Mouse (Mus musculus): Measurements from ENCODE around the gene 4930442H23Rik. TPM values are rescaled to one million over a fixed set of nuclear protein-coding genes. Genes with fewer than 3 reads are reported as not detected.
"Not testable (repeated sequence)": the region's sequence is repeated elsewhere in the genome, so short reads cannot be mapped to it uniquely, and the experiment has no call there.

4930442H23Rik gene
- polyA plus RNA-seq, 1 experiment, result not detected

DNA sequence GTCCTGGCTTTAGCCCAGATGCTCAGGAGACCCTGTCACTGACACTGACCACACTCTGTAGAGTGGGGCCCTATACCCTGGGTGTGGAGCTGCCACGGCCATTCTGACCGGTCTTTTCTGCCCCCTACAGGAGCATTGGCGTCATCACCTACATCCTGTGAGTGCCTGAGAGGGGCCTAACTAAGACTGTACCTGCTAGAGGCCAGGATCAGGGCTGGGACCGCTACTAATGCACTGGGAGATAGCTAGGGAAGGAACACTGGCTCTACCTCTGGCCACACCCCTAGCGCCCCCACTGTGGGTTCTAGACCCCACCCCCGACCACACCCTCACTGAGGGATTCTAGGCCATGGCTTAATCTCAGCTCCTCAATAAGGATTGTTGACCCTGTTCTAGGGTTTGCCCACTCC, 7.3 kb upstream of the 4930442H23Rik start:
- Histone ChIP-seq H3K4me1 (ENCODE audit: control insufficient read depth, insufficient read depth, insufficient read length, low read length) (peaks cover 5% of the 10 kb centered on the region), H3K4me3 (ENCODE audit: insufficient read depth, low read depth, low read length) (no peak overlapping the region), H3K27ac (replicated peaks; ENCODE audit: low read depth, low read length) (no peak overlapping the region)

GRCm38 (mm10) chr10:81190236-81190911, 6.7 kb upstream of the 4930442H23Rik start:
- H3K4me1 ChIP-seq (ENCODE audit: control insufficient read depth, insufficient read depth, insufficient read length, low read length), result peaks cover 5% of the 10 kb centered on the region
- H3K27ac ChIP-seq (replicated peaks; ENCODE audit: low read depth, low read length), result no peak overlapping the region
- no peak overlapping the region for H3K4me3 ChIP-seq (ENCODE audit: insufficient read depth, low read depth, low read length)

GRCm38 (mm10) chr10:81189821-81190220, 6.2 kb upstream of the 4930442H23Rik start:
- Histone ChIP-seq H3K4me3 (ENCODE audit: insufficient read depth, low read depth, low read length) (no peak overlapping the region), H3K4me1 (ENCODE audit: control insufficient read depth, insufficient read depth, insufficient read length, low read length) (peaks cover 5% of the 10 kb centered on the region), H3K27ac (replicated peaks; ENCODE audit: low read depth, low read length) (no peak overlapping the region)

DNA sequence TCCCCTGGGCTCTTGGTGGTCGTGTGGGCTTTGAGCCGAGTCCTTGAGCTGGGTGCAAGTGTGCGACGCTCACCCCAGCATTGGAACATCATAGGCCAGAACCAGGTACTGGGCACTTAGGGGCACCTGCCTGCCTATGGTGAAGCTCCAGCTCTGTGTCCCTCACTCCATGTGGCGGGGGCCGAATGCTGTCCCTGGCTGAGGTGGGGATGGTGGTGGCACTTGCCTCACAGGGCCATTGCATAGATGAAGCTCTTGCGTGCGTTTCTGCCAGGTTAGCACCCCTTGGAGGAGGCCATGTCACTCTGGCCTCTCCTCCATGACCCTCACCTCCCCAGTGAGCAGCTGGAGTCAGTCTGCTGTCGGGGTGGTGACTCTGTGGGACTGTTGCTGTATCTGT, 3.5 kb upstream of the 4930442H23Rik start:
- Histone ChIP-seq H3K27ac (replicated peaks; ENCODE audit: low read depth, low read length) (no peak overlapping the region), H3K4me3 (ENCODE audit: insufficient read depth, low read depth, low read length) (no peak overlapping the region), H3K4me1 (ENCODE audit: control insufficient read depth, insufficient read depth, insufficient read length, low read length) (no peaks in the 10 kb centered on the region)

- H3K4me1 ChIP-seq (ENCODE audit: control insufficient read depth, insufficient read depth, insufficient read length, low read length), result no peaks in the 10 kb centered on the region
- peak overlapping the region; percentile 26; the same call in 1 of the 2 replicates for H3K27ac ChIP-seq (replicated peaks; ENCODE audit: low read depth, low read length)
- no peak overlapping the region for H3K4me3 ChIP-seq (ENCODE audit: insufficient read depth, low read depth, low read length)
Observed at GRCm38 (mm10) chr10:81184765-81185164, 1.1 kb upstream of the 4930442H23Rik start.

- no peaks in the 10 kb centered on the region; the same call in 1 of the 2 replicates for H3K4me1 ChIP-seq (ENCODE audit: control insufficient read depth, insufficient read depth, insufficient read length, low read length)
- H3K27ac ChIP-seq (replicated peaks; ENCODE audit: low read depth, low read length), result peak within 1 kb of the TSS; percentile 82
- H3K4me3 ChIP-seq (ENCODE audit: insufficient read depth, low read depth, low read length), result peak within 1 kb of the TSS; percentile 75
Observed at GRCm38 (mm10) chr10:81182336-81183333, 1.0 kb downstream of the 4930442H23Rik start, which contains the start of gene Dapk3. Gene Dapk3 (plus strand): TSS chr10:81183005.

- H3K4me1 ChIP-seq (ENCODE audit: control insufficient read depth, insufficient read depth, insufficient read length, low read length); H3K27ac ChIP-seq (replicated peaks; ENCODE audit: low read depth, low read length); H3K4me3 ChIP-seq (ENCODE audit: insufficient read depth, low read depth, low read length): not testable (repeated sequence)
Observed at GRCm38 (mm10) chr10:81181860-81182259, 1.8 kb downstream of the 4930442H23Rik start.

DNA sequence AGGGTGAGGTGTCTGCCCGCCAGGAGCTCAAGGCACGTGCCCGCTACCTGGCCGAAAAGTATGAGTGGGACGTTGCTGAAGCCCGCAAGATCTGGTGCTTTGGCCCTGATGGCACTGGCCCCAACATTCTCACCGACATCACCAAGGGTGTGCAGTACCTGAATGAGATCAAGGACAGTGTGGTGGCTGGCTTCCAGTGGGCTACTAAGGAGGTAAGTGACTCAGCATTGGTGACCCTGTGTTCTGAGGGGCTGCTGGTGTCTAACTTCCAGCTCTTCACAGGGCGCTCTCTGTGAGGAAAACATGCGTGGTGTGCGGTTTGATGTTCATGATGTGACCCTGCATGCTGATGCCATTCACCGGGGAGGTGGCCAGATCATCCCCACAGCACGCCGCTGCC, 2.7 kb downstream of the 4930442H23Rik start:
- no peak overlapping the region for H3K27ac ChIP-seq (replicated peaks; ENCODE audit: low read depth, low read length)
- H3K4me1 ChIP-seq (ENCODE audit: control insufficient read depth, insufficient read depth, insufficient read length, low read length), result no peaks in the 10 kb centered on the region; the same call in 1 of the 2 replicates
- H3K4me3 ChIP-seq (ENCODE audit: insufficient read depth, low read depth, low read length), result no peak overlapping the region

GRCm38 (mm10) chr10:81179451-81180342, 4.0 kb downstream of the 4930442H23Rik start:
- H3K27ac ChIP-seq (replicated peaks; ENCODE audit: low read depth, low read length), result no peak overlapping the region
- no peak overlapping the region for H3K4me3 ChIP-seq (ENCODE audit: insufficient read depth, low read depth, low read length)
- no peaks in the 10 kb centered on the region; the same call in 1 of the 2 replicates for H3K4me1 ChIP-seq (ENCODE audit: control insufficient read depth, insufficient read depth, insufficient read length, low read length)

DNA sequence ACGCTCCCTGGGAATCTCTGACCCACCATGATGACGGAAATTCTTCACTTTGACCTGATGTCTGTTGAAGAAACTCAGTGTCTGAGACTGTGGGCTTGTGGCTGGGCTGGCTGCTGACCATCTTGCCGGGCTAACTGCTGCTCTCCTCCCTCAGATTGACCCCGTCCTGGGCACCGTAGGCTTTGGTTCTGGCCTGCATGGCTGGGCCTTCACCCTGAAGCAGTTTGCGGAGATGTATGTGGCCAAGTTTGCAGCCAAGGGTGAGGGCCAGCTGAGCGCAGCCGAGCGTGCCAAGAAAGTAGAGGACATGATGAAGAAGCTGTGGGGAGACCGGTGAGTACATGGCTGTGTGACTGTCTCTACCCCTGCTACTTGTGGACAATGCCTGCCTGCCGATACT, 4.7 kb downstream of the 4930442H23Rik start:
- no peaks in the 10 kb centered on the region; the same call in 1 of the 2 replicates for H3K4me1 ChIP-seq (ENCODE audit: control insufficient read depth, insufficient read depth, insufficient read length, low read length)
- 0 out of 2 replicates have a peak overlapping the region, but pooled peaks have one; percentile 85 for H3K4me3 ChIP-seq (ENCODE audit: insufficient read depth, low read depth, low read length)
- no peak overlapping the region for H3K27ac ChIP-seq (replicated peaks; ENCODE audit: low read depth, low read length)

DNA sequence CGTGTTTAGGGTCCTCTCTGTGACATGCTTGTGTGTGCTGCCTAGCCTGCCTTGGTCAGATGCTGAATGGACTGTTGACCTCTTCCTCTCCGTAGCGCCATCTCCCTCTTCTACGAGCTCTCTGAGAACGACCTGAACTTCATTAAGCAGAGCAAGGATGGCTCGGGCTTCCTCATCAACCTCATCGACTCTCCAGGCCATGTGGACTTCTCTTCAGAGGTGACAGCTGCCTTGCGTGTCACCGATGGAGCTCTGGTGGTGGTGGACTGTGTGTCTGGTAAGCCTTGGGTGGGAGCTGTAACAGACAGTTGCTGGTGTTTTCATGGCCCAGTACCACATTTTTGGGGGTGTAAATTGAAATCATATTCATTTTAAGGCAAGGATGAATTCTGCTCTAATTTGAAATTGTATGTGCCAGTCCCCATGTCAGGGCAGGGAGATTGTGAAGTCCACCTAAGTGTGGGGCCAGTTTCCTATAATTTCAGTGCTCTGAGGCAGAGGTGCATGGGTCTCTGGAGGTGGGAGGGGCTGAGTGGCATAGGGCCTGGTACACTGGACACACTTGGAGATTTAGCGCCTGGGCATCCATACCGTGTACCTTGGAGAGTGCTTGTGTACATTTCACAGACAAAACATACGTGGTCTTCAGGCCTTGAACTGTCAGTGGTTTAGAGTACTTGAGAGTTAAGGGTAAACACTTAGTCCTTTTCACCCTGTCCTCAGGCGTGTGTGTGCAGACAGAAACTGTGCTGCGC, 5.5 kb downstream of the 4930442H23Rik start:
- H3K4me1 ChIP-seq (ENCODE audit: control insufficient read depth, insufficient read depth, insufficient read length, low read length), result no peaks in the 10 kb centered on the region; the same call in 1 of the 2 replicates
- no peak overlapping the region for H3K27ac ChIP-seq (replicated peaks; ENCODE audit: low read depth, low read length)
- H3K4me3 ChIP-seq (ENCODE audit: insufficient read depth, low read depth, low read length), result peak overlapping the region; percentile 85

- Histone ChIP-seq H3K4me3 (ENCODE audit: insufficient read depth, low read depth, low read length) (peak overlapping the region; percentile 85), H3K27ac (replicated peaks; ENCODE audit: low read depth, low read length) (peak overlapping the region; percentile 88), H3K4me1 (ENCODE audit: control insufficient read depth, insufficient read depth, insufficient read length, low read length) (no peaks in the 10 kb centered on the region; the same call in 1 of the 2 replicates)
Observed at GRCm38 (mm10) chr10:81177491-81177925, 6.1 kb downstream of the 4930442H23Rik start.

- Histone ChIP-seq H3K4me3 (ENCODE audit: insufficient read depth, low read depth, low read length) (peak within 1 kb of the TSS; percentile 85), H3K27ac (replicated peaks; ENCODE audit: low read depth, low read length) (peak within 1 kb of the TSS; percentile 88), H3K4me1 (ENCODE audit: control insufficient read depth, insufficient read depth, insufficient read length, low read length) (no peaks in the 10 kb centered on the region; the same call in 1 of the 2 replicates)
Observed at GRCm38 (mm10) chr10:81176466-81177271, 7.0 kb downstream of the 4930442H23Rik start, which contains the start of gene Eef2. Gene Eef2 (plus strand): TSS chr10:81176631.
